Mouse (Mus musculus): ENCODE results near the gene Ccdc57. TPM values are rescaled to one million over a fixed set of nuclear protein-coding genes. Genes with fewer than 3 reads are reported as not detected.

Gene Ccdc57
- polyA plus RNA-seq, 1 experiment from 2014 or later: 5.7 TPM

GRCm38 (mm10) chr11:120961594-120961993 lies 28.9 kb upstream of the Ccdc57 start:
- 86% methylated on average over 7 of the region's 7 CpGs for WGBS
- no peak for TF ChIP-seq CTCF (IDR thresholded peaks at IDR 0.05; ENCODE audit: low read depth)
- Histone ChIP-seq H3K4me3 (replicated peaks; ENCODE audit: low read depth, low read length) (no peak overlapping the region), H3K27me3 (ENCODE audit: insufficient read depth, low read length) (no peaks in the 10 kb centered on the region), H3K9ac (ENCODE audit: low read depth, low read length) (no peak overlapping the region), H3K36me3 (ENCODE audit: insufficient read depth, low read length) (peaks cover 69% of the 10 kb centered on the region), H3K27ac (no peak overlapping the region), H3K4me2 (ENCODE audit: low read length) (no peak overlapping the region), H3K9me3 (replicated peaks; ENCODE audit: low read length) (no peaks in the 10 kb centered on the region), H3K4me1 (replicated peaks; ENCODE audit: insufficient read depth, low read length) (no peaks in the 10 kb centered on the region)
- no peak for ATAC-seq (replicated peaks; ENCODE audit: low FRiP score, low read depth)
- DNase-seq (ENCODE audit: low spot score): no peak

- Histone ChIP-seq H3K4me1 (replicated peaks; ENCODE audit: insufficient read depth, low read length) (no peaks in the 10 kb centered on the region), H3K27me3 (ENCODE audit: insufficient read depth, low read length) (no peaks in the 10 kb centered on the region), H3K9me3 (replicated peaks; ENCODE audit: low read length) (no peaks in the 10 kb centered on the region), H3K27ac (no peak overlapping the region), H3K9ac (ENCODE audit: low read depth, low read length) (no peak overlapping the region), H3K4me2 (ENCODE audit: low read length) (no peak overlapping the region), H3K36me3 (ENCODE audit: insufficient read depth, low read length) (peaks cover 67% of the 10 kb centered on the region), H3K4me3 (replicated peaks; ENCODE audit: low read depth, low read length) (no peak overlapping the region)
- no peak for ATAC-seq (replicated peaks; ENCODE audit: low FRiP score, low read depth)
- DNase-seq (ENCODE audit: low spot score): no peak
- WGBS: 79% methylated on average over 1 of the region's 1 CpGs
- no peak for TF ChIP-seq CTCF (IDR thresholded peaks at IDR 0.05; ENCODE audit: low read depth)
Measured at GRCm38 (mm10) chr11:120960248-120960647, 27.6 kb upstream of the Ccdc57 start.

- no peaks in the 10 kb centered on the region for H3K27me3 ChIP-seq (ENCODE audit: insufficient read depth, low read length)
Measured at GRCm38 (mm10) chr11:120959564-120959963, 26.9 kb upstream of the Ccdc57 start.

DNA sequence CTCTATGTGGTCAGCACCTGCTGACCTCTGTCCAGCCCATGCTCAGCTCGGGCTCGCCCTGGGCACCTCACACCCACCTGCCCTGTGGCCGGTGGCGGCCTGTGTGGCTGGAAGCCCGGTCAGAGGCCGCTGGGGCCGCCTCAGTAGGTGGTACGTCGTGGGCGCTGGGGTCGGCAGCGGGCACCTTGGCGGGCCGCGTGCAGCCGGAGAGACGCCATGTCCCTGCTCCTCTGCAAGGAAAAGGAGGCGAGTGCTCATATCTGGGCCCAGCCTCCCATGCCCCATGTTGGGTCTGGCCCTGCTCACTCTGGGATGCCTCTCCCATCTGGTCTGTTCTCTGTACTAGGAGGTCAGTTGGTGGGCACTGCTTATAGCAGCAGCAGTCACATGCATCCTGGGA lies 26.4 kb upstream of the Ccdc57 start:
- Histone ChIP-seq H3K4me1 (replicated peaks; ENCODE audit: insufficient read depth, low read length) (no peaks in the 10 kb centered on the region), H3K27me3 (ENCODE audit: insufficient read depth, low read length) (no peaks in the 10 kb centered on the region), H3K4me3 (replicated peaks; ENCODE audit: low read depth, low read length) (no peak overlapping the region), H3K9ac (ENCODE audit: low read depth, low read length) (no peak overlapping the region), H3K4me2 (ENCODE audit: low read length) (no peak overlapping the region), H3K9me3 (replicated peaks; ENCODE audit: low read length) (no peaks in the 10 kb centered on the region), H3K36me3 (ENCODE audit: insufficient read depth, low read length) (peaks cover 56% of the 10 kb centered on the region), H3K27ac (no peak overlapping the region)
- DNase-seq (ENCODE audit: low spot score) (no peak), ATAC-seq (replicated peaks; ENCODE audit: low FRiP score, low read depth) (no peak)
- WGBS: 83% methylated on average over 18 of the region's 18 CpGs
- no peak for TF ChIP-seq CTCF (IDR thresholded peaks at IDR 0.05; ENCODE audit: low read depth)

More at GRCm38 (mm10) chr11:120959564-120959963, 26.9 kb upstream of the Ccdc57 start:
- 71% methylated on average over 3 of the region's 3 CpGs for WGBS
- no peak overlapping the region for H3K4me3 ChIP-seq (replicated peaks; ENCODE audit: low read depth, low read length)
- H3K27ac ChIP-seq: no peak overlapping the region
- H3K4me1 ChIP-seq (replicated peaks; ENCODE audit: insufficient read depth, low read length): no peaks in the 10 kb centered on the region
- H3K9me3 ChIP-seq (replicated peaks; ENCODE audit: low read length): no peaks in the 10 kb centered on the region
- H3K4me2 ChIP-seq (ENCODE audit: low read length): no peak overlapping the region
- no peak for TF ChIP-seq CTCF (IDR thresholded peaks at IDR 0.05; ENCODE audit: low read depth)
- no peak overlapping the region for H3K9ac ChIP-seq (ENCODE audit: low read depth, low read length)
- peaks cover 61% of the 10 kb centered on the region for H3K36me3 ChIP-seq (ENCODE audit: insufficient read depth, low read length)
- ATAC-seq (replicated peaks; ENCODE audit: low FRiP score, low read depth): no peak; the same call in 1 of the 2 replicates
- DNase-seq (ENCODE audit: low spot score): no peak

- H3K27me3 ChIP-seq (ENCODE audit: insufficient read depth, low read length): no peaks in the 10 kb centered on the region
- no peak overlapping the region for H3K4me3 ChIP-seq (replicated peaks; ENCODE audit: low read depth, low read length)
- H3K4me2 ChIP-seq (ENCODE audit: low read length): no peak overlapping the region
- no peak overlapping the region for H3K27ac ChIP-seq
- DNase-seq (ENCODE audit: low spot score) (no peak), ATAC-seq (replicated peaks; ENCODE audit: low FRiP score, low read depth) (no peak)
- 39% methylated on average over 15 of the region's 15 CpGs for WGBS
- no peak for TF ChIP-seq CTCF (IDR thresholded peaks at IDR 0.05; ENCODE audit: low read depth)
- peaks cover 43% of the 10 kb centered on the region for H3K36me3 ChIP-seq (ENCODE audit: insufficient read depth, low read length)
- no peaks in the 10 kb centered on the region for H3K9me3 ChIP-seq (replicated peaks; ENCODE audit: low read length)
- H3K9ac ChIP-seq (ENCODE audit: low read depth, low read length): no peak overlapping the region
- no peaks in the 10 kb centered on the region for H3K4me1 ChIP-seq (replicated peaks; ENCODE audit: insufficient read depth, low read length)
Measured at GRCm38 (mm10) chr11:120957731-120958257, 25.1 kb upstream of the Ccdc57 start.

DNA sequence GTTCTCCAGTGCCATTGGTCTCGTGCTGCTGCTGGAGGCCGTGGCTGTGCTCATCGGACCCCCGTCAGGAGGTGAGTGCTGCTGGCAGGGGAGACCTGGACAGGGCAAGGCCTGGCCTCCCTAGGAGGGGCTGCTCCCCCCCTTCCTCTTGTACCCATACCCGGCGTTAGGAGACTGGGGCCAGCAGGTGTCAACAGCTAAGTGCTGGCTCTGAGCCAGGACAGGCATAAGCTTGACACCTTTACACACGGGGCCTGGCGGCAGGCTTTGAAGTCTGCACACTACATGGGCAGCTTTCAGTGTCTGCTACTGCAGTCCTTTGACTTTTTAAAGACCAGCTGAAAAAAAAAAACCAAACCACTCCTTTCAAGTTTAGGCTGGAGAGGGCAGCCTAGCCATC lies 24.4 kb upstream of the Ccdc57 start:
- Histone ChIP-seq H3K4me2 (ENCODE audit: low read length) (no peak overlapping the region), H3K36me3 (ENCODE audit: insufficient read depth, low read length) (peaks cover 36% of the 10 kb centered on the region), H3K9me3 (replicated peaks; ENCODE audit: low read length) (no peaks in the 10 kb centered on the region), H3K4me1 (replicated peaks; ENCODE audit: insufficient read depth, low read length) (no peaks in the 10 kb centered on the region), H3K4me3 (replicated peaks; ENCODE audit: low read depth, low read length) (no peak overlapping the region), H3K27me3 (ENCODE audit: insufficient read depth, low read length) (no peaks in the 10 kb centered on the region), H3K9ac (ENCODE audit: low read depth, low read length) (no peak overlapping the region), H3K27ac (no peak overlapping the region)
- no peak for TF ChIP-seq CTCF (IDR thresholded peaks at IDR 0.05; ENCODE audit: low read depth)
- ATAC-seq (replicated peaks; ENCODE audit: low FRiP score, low read depth) (no peak), DNase-seq (ENCODE audit: low spot score) (no peak)
- 65% methylated on average over 8 of the region's 8 CpGs for WGBS

DNA sequence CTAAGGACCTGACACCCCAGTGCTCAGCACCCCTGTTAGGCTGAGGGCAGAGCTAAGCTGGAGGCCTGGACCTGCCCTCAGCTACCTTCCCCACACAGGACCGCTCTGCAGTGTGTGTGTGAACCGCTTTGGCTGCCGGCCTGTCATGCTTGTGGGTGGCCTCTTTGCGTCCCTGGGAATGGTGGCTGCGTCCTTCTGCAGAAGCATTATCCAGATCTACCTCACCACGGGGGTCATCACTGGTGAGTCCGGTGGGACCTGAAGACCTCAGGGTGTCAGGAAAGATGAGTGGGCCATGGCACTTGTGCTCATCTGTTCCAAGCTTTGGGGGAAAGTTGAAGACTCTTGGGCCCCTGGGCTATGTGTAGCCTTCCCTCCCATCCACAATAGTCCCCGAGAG lies 23.0 kb upstream of the Ccdc57 start:
- Histone ChIP-seq H3K27me3 (ENCODE audit: insufficient read depth, low read length) (no peaks in the 10 kb centered on the region), H3K4me3 (replicated peaks; ENCODE audit: low read depth, low read length) (no peak overlapping the region), H3K4me2 (ENCODE audit: low read length) (no peak overlapping the region), H3K36me3 (ENCODE audit: insufficient read depth, low read length) (peaks cover 26% of the 10 kb centered on the region), H3K27ac (no peak overlapping the region), H3K9me3 (replicated peaks; ENCODE audit: low read length) (no peaks in the 10 kb centered on the region), H3K4me1 (replicated peaks; ENCODE audit: insufficient read depth, low read length) (no peaks in the 10 kb centered on the region), H3K9ac (ENCODE audit: low read depth, low read length) (no peak overlapping the region)
- DNase-seq (ENCODE audit: low spot score): no peak
- TF ChIP-seq CTCF (IDR thresholded peaks at IDR 0.05; ENCODE audit: low read depth): no peak
- no peak for ATAC-seq (replicated peaks; ENCODE audit: low FRiP score, low read depth)
- 89% methylated on average over 8 of the region's 8 CpGs for WGBS

Measured in kidney, postnatal 0 days (tissue).